Mouse (Mus musculus): ENCODE data around the gene Card10.
"Not testable (repeated sequence)": the region's sequence is repeated elsewhere in the genome, so short reads cannot be mapped to it uniquely, and the experiment has no call there.

Gene Card10

DNA sequence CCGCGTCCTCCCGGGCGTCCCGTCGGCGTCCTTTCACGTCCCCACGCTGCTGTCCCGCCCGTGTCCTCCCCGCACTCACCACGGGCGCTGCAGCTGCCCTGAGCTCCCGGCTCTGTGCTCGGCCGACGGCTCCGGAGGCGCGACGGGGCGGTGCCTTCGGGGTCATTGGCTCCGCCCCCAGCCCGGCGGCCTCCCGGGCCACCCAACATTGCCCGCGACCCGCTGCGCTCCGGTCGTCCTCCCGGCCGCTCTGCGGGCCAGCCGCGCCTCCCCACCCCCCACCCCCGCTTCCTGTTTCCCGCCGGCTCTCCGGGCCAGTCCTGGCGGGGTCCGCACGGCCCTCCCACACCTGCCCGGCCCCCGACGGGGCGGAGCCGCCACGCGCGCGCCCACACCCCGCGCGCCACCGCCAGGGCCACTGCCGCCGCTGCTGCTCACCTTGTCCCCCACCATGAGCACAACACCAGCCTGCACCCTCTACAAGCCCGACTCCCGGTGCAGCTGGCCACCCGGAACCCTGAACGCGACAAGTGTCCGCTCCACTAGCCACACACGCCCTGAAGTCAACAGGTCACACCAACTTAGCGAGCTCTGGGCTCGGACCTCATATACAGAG lies at the start of gene Card10:
TSS of gene Card10 (minus strand) at position 267 of the 616 bp plus-strand sequence.
- DNase-seq (ENCODE audit: low spot score in 2 of 2): no peak

DNA sequence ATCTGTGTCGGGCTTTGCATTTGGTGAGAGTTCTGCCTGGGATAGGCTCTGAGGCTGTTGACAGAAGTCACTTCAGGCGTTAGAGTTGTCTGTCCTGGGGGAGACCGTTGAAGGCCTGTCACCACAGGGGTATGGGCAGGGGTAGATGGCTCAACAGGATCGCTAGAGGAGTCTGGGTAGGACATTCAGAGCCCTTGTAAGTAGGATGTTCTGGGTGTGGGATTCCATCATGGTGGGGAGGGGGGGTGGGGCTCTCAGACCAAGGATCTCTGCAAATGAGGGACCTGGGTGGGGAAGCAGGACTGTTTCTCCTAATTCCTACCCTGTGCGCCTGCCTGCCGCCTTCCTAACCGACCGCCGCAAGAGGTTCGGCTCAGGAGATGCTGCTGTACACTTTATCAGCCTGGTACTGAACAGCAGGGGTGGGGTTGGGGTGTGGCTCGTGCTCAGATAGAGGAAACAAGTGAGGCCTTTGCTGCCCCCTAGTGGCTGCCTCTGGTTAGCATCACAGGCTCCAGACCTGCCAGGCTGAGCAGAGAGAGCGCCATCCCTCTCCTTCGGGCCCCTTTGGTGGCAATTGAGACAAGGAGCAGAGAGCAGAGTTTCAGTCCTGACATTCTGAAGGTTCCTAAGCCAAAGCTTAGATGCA lies 48.8 kb upstream of the Card10 start:
- DNase-seq (ENCODE audit: low spot score in 2 of 2): peak; percentile 93 to 94

DNA sequence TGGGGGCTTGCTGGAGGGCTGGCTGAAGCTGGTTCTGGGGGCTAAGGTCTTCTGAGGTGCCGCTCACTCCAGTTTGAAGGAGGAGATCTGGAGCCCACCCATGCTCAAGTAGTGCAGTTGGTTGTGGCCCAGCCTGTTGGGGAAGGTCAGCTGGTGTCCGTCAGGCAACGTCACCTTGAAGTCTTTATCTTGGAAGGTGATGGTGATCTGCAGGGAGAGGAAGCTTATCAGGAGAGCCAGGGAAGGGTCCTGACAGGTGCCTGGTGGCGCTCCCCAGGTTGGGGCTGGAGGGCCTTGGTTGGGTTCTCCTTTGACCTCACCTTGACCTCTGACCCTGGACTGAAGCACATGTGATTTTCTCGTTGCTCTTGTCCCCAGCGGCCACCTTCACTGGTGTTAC lies 48.1 kb upstream of the Card10 start:
- DNase-seq (ENCODE audit: low spot score in 2 of 2): no peak

DNA sequence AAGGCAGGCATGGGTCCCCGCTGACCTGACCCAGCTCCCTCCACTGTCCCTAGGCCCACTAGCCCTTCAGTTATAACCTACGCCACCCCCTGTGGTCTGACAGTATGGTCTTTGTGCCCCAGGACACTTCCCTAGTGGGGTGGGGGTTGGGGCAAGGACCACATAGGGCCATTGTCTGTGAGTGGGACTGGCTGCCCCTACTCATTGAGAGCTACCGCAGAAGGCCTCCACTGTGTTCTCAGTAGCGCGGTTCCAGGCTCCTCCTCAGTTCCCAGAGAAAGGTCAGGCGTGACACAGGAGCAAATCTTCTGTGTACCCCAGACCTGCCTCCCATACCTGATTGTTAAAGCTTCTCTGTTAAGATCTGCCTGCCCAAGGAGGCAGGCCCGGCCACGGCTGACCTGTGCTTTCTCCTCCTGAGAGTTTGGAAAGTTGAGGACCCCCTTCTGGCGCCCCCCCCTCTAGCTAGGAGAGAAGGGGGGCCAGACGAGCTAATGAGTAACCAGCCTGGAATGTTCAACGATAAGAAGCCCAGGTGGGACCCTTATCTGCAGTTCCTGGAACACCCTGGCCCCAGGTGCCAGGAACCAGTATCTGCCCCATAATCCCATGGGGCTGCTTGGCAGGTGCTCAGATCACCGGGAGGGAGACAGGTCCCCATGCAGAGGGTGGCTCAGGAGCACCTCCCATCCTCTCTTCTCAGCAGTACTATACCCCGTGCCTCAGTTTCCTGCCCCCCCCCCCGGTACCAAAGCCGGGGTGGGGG lies 47.4 kb upstream of the Card10 start:
- no peak for DNase-seq (ENCODE audit: low spot score in 2 of 2)

DNA sequence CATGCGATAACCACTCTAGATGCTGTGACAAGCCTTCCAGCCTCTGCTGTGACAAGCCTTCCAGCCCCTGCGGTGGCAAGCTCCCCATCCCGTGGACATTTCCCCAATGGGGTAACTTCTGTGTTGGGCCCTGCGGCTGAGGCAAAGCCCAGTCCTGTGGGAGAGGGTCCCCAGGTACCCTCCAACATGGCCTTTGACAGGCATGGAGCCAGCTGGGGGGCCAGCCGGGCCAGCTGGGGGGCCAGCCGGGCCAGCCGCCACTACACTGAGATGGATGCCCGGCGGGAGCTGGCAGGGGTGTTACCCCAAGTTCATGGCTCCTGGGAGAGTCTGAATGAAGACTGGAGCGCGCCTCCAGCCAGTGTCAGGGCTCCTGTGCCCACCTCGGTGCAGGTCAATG lies 46.6 kb upstream of the Card10 start:
- DNase-seq (ENCODE audit: low spot score in 2 of 2): no peak

DNA sequence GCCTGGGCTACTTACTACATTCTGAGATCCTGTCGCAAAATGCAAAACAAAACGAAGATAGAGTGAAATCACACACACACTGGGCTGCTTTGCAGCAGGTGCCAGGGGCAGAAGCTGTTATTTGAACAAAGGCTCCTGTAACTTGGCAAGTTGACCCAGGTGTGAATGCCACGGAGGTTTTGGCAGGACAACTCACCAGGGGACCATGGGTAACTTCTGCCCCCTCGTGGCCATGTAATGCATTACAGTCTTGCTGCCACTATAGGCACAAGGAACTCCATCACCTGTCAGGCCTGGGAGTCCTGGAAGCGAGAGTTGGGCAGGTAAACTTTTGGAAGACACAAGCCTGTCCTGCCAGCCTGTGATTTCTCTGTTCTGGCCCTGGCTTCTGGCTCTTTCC lies 45.6 kb upstream of the Card10 start:
- DNase-seq (ENCODE audit: low spot score in 2 of 2): peak; percentile 83 to 88

DNA sequence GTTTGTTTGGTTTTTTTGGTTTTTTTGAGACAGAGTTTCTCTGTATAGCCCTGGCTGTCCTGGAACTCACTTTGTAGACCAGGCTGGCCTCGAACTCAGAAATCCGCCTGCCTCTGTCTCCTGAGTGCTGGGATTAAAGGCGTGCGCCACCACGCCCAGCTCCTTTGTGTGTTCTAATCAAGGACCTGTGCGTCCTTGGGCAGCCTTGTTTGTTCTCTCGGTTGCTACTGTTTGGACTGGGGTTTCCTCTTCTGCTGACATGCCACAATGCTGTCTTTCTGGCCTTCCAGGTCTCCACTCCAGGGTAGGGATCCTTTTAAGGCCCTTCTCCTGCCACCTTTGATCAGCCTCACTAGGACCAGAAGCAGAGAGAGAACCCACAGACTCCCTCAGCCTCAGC lies 44.0 kb upstream of the Card10 start:
- not testable (repeated sequence) for DNase-seq (ENCODE audit: low spot score in 2 of 2)

DNA sequence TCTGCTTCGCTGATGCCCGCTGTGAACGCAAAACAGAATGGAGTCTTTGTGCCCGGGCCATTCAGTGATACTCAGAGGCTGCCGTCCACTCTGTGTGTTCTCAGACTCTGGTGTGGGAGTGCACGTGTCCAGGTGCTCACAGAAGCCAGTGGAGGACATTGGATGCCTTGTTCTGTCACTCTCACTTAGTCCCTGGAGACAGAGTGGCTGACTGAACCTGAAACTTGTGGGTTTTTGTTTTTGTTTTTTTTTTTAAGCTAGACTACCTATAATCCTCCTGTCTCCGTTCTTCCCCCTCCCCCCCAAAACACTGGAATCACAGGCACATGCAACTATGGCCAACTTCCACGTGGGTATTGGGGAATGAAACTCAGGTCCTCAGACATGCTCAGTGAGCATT lies 43.5 kb upstream of the Card10 start:
- DNase-seq (ENCODE audit: low spot score in 2 of 2): no peak

DNA sequence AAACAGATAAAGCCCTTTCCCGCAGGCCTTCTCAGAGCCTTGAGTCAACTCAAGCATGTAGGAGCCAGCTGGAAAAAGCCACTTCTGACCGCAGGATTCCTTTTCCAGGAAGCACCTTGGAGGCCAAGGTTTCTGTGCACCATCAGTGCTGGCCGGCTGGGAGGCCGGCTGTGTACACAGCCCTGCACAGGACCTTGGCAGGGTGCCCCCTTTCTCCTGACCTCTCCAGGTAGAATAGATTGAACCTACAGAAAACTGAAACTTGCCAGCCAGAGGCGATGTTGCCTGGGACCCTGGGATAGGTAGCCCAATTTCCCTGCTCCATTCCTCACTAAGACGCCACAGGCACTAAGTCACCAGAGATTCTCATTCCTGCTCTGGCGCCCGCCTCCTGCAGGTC lies 43.0 kb upstream of the Card10 start:
- DNase-seq (ENCODE audit: low spot score in 2 of 2): no peak

DNA sequence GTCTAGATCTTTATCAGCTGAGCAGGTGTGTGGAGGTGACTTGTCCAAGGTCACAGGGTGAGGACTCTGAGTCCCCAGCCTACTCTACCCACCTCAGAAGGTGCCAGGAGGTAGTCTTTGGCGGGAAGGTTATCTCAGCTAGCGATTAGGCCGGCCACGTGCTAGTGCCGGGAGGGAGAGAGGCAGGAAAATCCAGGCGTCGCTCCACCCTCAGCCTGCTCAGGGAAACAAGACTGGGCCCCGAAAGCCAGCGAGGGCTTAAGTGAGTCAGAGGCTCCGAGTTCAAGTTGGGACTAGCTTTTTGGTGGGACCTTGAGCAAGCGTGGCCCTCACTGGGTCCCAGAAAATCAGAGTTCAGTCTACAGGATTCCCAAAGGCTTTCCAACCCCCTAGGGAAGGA lies 42.5 kb upstream of the Card10 start:
- DNase-seq (ENCODE audit: low spot score in 2 of 2): no peak

DNA sequence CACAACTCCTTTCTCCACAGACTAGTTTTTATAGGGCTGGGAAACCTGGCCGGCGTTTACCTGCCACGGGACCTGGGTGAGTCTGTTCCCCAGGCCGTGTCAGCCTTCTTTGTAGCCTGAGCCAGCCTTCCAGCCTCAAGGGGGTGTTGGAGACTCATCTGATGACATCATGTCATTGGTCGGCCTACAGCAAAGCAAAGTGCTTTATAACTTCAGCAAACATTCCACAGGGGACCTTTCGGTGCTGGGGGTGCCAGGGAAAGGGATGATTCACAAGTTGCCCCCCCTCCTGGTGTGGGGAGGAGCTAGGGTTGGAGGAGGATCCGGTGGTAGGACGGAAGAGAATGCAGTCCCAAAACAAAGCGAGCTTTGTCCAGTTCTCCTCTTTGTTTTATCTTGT lies 41.9 kb upstream of the Card10 start:
- no peak for DNase-seq (ENCODE audit: low spot score in 2 of 2)

DNA sequence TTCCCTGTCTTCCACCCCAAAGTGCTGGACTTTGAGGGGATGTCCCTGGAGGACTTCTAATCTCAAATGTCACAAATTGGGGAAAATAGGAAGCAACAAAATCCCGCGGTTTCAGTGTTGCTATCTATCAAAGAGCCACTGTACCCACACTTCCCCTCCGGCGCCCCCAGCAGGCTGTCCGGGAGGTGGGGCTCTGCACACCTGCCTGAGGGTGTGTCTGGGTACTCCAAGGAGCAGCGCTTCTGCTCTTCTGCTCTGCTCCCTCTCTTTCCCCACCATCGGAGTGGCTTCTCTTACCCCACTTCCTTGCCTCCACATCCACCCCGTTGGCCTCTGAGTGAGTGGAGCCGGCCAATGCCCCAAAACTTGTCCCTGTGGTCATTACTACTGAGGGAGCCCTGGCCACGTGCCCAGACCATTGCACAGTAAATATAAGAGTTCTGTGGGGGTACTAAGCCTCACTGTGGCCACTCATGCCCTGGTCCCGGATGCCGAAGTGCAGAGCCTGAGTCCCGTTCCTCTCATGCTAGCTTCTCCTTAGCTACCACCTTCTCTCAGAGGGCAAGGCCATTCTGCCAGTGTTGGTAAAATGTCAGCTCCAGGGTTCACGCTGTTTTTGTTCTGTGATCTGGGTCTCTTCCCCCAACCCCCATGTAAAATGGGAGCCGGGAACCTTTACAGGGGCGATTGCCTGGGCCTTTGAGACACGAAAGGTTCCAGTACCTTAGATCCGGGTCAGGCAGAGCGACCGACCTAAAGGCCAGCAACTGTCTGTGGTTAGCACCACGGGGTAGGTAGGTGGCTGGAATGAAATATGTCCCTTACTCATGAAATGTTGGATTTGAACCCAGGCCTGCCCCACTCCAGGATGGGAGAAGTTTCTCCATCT lies 41.0 kb upstream of the Card10 start:
- no peak for DNase-seq (ENCODE audit: low spot score in 2 of 2)

DNA sequence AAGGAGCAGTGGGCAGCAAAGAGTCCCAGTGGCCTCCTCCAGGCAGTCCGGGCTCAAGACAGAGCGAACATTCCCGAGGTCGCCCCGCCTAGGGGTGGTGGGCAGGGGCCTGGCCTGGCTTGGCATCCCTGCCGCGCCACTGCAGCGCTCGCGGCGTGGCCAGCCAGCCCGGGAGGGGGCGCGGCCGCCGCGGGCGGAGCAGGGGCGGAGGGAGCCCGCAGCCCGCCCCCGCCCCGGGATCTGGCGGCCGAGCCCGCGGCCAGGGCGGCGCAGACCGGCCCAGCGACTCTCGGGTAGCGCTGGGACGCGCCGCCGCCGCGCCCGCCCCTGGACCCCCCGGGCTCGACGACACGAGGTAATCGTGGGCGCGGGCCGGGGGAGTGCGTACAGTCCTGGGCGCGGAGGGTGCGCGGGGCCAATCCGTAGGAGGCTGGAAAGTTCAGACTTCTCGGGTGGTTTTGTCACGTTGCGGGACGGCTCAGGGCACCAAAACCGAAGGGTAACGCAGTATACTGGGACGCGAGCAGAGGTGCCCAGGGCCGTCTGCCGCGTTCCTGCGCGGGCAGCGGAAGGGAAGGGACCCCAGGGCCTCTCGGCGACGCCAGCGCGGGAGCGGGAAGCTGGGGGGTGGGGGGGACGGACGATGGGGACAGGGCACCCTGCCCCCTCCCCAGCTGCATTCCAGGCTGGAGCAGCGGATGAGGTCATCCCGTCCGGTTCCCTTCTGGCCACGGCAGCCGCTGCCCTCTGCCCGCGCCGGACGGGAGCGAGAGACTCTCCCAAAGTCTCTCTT lies 39.7 kb upstream of the Card10 start, which contains the start of gene Cdc42ep1:
TSS of gene Cdc42ep1 (plus strand) at position 254 of the 793 bp plus-strand sequence.
- DNase-seq (ENCODE audit: low spot score in 2 of 2): no peak

DNA sequence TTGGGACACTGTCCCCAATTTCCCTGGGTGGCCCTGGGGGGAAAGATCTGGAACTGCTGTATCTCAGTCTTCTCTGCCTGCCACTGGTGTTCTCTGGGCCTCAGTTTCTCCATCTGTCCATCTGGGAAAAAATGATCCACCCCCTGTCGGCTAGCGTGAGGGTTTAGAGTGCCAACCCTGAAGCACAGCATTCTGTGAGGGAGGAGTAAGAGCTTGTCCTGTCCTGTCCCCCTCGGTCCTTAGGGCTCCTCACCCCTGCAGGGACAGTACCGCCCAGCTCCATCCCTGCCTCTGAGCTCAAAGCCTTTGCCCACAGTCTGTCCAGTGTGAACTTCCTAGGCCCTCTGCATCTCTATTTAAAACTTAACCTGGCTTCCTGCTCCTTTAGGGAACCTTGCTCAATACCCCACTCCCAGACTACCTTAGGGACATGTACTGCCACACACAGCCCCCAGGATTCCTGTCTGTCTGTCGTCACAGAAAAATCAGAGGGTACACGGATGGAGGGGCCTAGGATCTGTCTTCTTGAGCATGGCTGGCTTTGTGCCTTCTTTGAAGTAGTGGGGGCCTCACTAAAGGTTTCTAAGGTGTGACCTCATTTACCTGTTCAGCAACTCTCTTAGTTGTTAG lies 38.4 kb upstream of the Card10 start:
- no peak for DNase-seq (ENCODE audit: low spot score in 2 of 2)

DNA sequence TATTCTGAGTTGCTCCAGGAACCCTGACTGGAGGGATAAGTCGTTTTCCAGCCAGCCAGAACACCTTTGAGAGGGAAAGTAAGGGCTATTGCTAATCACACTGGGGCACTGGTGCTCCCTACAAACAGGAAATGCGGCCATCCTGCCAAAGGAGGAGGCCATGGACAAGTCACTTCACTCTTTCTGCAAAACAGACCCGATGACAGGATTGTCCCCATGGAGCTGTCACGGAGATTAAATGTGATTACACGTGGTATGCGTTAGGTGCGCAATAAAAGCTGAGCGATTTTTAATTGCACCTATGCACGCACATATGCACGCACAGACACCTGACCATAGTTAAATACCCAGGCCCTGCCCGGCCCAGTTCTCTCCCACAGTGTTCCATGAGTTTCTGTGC lies 37.9 kb upstream of the Card10 start:
- no peak for DNase-seq (ENCODE audit: low spot score in 2 of 2)

DNA sequence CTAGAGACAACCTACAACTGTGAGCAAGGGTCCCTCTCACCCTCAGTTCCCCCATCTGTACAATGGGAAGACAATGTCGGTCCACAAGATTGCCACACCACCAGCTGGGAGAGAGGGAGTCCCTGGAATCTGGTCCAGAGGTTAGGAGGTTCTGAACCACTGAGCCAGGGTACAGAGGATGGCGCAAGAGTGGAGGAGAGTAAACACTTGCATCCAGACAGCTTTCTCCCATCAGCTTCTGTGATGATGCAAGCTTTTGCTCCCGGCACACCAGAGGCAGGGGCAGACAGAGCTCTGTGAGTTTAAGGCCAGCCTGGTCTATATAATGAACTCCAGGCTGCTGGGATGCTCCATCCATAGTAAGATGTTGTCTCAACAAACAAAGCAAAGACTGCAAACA lies 37.4 kb upstream of the Card10 start:
- DNase-seq (ENCODE audit: low spot score in 2 of 2): no peak

DNA sequence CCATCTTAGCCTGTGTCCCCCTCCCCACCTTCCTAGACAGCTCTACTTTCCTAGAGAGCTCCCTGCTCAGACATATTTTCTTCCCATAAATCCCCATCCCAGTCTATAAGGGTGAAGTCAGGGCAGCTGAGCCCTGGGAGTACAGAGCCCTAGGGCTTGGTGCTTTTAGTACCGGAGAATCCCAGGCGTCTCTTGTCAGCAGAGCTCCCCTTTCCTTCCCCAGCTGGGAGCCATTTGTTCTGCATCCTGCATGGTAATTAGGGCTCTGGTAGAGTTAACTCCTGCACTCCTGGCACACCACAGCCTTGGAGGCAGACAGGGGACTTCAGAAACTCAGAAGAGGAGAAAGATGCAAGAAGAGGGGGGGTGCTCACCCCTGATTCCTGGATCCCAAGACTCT lies 36.9 kb upstream of the Card10 start:
- no peak for DNase-seq (ENCODE audit: low spot score in 2 of 2)

DNA sequence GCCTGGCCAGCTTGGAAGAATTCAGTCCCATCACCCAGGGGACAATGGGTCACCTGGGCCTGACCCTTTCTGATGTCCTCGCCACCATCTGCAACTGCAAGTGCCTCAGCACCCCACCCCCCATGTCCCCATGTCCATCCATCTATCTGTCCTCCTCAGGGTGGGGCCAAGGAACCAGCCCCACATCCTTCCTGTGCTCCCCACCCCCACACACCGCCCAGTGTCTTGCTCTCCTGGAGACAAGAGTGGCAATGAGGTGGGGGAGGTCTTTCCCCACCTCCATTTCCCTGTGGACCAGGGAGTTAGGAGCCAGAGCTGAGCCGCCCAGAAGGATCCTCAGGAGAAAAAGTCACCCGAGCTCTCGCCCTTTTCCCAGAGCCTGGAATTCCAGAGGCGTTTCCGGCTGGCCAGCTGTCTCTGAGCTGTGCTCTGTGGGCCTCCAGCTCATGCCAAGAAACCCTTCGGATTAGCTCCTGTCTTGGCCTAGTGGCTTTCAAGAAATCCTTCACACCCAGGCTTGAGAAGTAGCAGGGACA lies 33.3 kb upstream of the Card10 start:
- no peak for DNase-seq (ENCODE audit: low spot score in 2 of 2)

DNA sequence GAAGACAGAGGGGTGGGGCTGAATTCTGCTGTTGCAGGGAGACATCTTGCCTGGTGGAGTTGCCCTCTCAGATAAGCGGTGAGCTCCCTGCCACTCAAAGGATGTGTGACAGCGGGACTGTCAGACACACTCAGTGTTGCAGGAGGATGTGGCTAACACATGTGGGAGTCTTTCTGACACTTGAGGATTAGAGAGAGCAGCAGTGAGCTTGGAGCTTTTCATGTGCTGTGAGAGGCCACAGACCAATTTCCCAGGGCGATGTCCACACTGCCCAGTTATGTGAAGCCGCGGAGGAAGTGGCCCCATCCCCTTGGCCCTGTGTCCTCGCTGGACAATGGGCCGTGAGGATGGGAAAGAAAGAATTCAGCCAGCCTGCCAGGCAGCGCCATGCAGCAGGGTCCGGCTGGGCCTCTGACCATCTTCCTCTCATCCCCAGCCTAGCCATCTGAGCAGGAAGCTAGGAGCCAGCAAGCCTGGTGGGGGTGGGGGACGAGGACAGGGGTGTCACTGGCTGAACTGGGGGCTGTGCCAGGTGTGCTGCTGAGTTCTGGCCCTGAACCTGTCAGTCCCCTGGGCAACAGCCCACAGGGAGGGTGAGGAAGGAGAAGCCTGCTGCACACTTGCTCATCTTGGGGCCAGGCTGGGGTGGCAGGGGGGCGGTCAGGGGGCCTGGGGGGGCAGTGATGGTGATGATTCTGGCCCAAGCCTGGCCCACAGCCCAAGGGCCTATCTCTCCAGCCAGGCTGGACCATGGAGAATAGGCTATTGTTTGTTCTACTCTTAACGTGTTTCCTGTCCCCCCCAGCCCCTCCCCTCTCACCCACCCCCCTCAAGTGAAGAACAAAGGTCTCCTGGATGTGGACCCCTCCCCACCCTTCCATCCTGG lies 32.6 kb upstream of the Card10 start:
- DNase-seq (ENCODE audit: low spot score in 2 of 2): no peak

Data from right cerebral cortex, adult 2 months (tissue).